Mouse (Mus musculus) myocyte (in vitro differentiated cells): ENCODE results near the gene Ccr10.
A peak's percentile ranks its signal among the peaks of the same experiment; 100 is the strongest.

Experiments
- CEBPB ChIP-seq: IDR thresholded peaks from 2 replicates; pipeline ENCODE4 v1.6.1; 2011; ENCODE audit warnings: mild to moderate bottlenecking, moderate library complexity; ENCODE audit not compliant: poor library complexity, insufficient read depth, severe bottlenecking
- E2F4 ChIP-seq: IDR thresholded peaks from one replicate; pipeline ENCODE4 v1.6.1; 2011; ENCODE audit warnings: mild to moderate bottlenecking, control low read depth, moderate library complexity; ENCODE audit not compliant: insufficient read depth
- MAX ChIP-seq: IDR thresholded peaks from one replicate; pipeline ENCODE4 v1.6.1; 2011; ENCODE audit warnings: low read depth, mild to moderate bottlenecking, control low read depth
- MYOD1 ChIP-seq, 3 experiments: IDR thresholded peaks; one replicate each; pipeline ENCODE4 v1.6.1; 2011; ENCODE audit warnings: control low read depth in 2 of 3, low read depth in 2 of 3, mild to moderate bottlenecking in 2 of 3, moderate library complexity in 1 of 3; ENCODE audit not compliant: insufficient read length in 2 of 3, control insufficient read depth in 1 of 3
- MYOG ChIP-seq, 3 experiments: IDR thresholded peaks; one replicate each; pipeline ENCODE4 v1.6.1; 2011; ENCODE audit warnings: control low read depth in 2 of 3, low read depth in 2 of 3, mild to moderate bottlenecking in 2 of 3; ENCODE audit not compliant: insufficient read length in 2 of 3, control insufficient read depth in 1 of 3, insufficient read depth in 1 of 3
- POLR2A ChIP-seq: IDR thresholded peaks from one replicate; pipeline ENCODE4 v1.6.1; 2011; ENCODE audit warnings: low read depth, mild to moderate bottlenecking, control low read depth, moderate library complexity; ENCODE audit not compliant: insufficient read length
- POLR2AphosphoS2 ChIP-seq: IDR thresholded peaks from one replicate; pipeline ENCODE4 v1.6.1; 2011; ENCODE audit warnings: low read depth, control low read depth; ENCODE audit not compliant: insufficient read length
- REST ChIP-seq: IDR thresholded peaks from one replicate; pipeline ENCODE4 v1.6.1; 2011; ENCODE audit warnings: mild to moderate bottlenecking, control low read depth, moderate library complexity; ENCODE audit not compliant: insufficient read depth, insufficient read length
- SRF ChIP-seq: IDR thresholded peaks from one replicate; pipeline ENCODE4 v1.6.1; 2011; ENCODE audit warnings: low read depth; ENCODE audit not compliant: control insufficient read depth, insufficient read length
- TCF12 ChIP-seq: IDR thresholded peaks from one replicate; pipeline ENCODE4 v1.6.1; 2011; ENCODE audit warnings: mild to moderate bottlenecking, control low read depth; ENCODE audit not compliant: poor library complexity, insufficient read depth, severe bottlenecking
- TCF3 ChIP-seq: IDR thresholded peaks from one replicate; pipeline ENCODE4 v1.6.1; 2011; ENCODE audit warnings: low read depth, control low read depth; ENCODE audit not compliant: insufficient read length
- USF1 ChIP-seq: IDR thresholded peaks from one replicate; pipeline ENCODE4 v1.6.1; 2011; ENCODE audit warnings: low read depth, mild to moderate bottlenecking, control low read depth, moderate library complexity

DNA sequence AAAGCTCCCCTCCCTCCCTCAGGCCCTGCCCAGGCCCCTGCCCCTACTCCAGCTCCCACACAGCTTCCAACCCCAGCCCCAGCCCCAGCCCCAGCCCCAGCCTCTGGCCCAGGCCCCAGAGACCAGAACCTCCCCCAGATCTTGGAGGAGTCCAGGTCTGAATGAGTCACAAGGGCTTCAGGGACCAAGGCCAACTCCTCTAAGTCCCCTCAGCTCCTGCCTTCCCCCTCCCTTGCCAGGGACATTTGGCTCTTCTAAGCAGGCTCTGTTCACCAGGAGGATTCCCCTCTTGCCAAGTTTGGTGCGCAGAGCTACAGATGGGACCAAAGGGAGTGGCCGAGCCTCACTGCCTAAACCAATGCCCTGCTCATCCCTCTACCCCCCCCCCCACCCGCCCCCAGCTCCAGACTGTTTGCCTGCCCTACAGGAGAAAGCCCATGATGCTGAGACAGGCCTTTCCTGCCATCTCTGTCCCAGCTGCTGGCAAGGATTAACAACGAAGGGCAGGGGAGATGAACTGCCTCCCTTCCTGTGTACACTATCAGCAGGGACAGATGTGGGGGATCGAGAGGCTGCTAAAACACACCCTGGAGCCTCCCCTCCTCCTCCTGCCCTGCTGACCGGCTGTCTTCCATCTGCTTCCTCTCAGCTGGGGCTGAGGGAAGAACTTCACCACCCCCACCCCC, 14.4 kb upstream of the Ccr10 start:
- TF ChIP-seq POLR2A (no peak), CEBPB (no peak), POLR2AphosphoS2 (no peak), MYOD1 (IDR thresholded peaks at IDR 0.05; ENCODE audit: control insufficient read depth in 1 of 3, insufficient read length in 2 of 3, low read depth in 2 of 3) (peak in 1 of 3 experiments; percentile 57), USF1 (no peak), REST (no peak), TCF3 (no peak), MAX (no peak), E2F4 (no peak), TCF12 (no peak), MYOG (IDR thresholded peaks at IDR 0.05; ENCODE audit: control insufficient read depth in 1 of 3, insufficient read depth in 1 of 3, insufficient read length in 2 of 3, low read depth in 2 of 3) (peak in 2 of 3 experiments; percentile 17 to 72), SRF (no peak)
